Mouse (Mus musculus) bone marrow macrophage, adult 2 months (primary cell): ENCODE results near the gene Wdr64.

Source experiments
- CTCF ChIP-seq: IDR thresholded peaks from 2 replicates; pipeline ENCODE4 v1.5.1; 2012; ENCODE audit warnings: low read depth, mild to moderate bottlenecking, low read length, moderate library complexity
- POLR2A ChIP-seq: IDR thresholded peaks from 2 replicates; pipeline ENCODE4 v1.6.1; 2012; ENCODE audit warnings: mild to moderate bottlenecking, low read depth, low read length, borderline replicate concordance

- TF ChIP-seq POLR2A (no peak), CTCF (no peak)
Observed at GRCm38 (mm10) chr1:175707599-175707998, 9.2 kb downstream of the Wdr64 start.
